Mouse (Mus musculus) MN1 (cell line): ENCODE data around the gene Gm28230.

Experiments used
- DNase-seq: peaks from one replicate; pipeline ENCODE4 v3.0.0-alpha.2; 2016; ENCODE audit warnings: low spot score

Gene Gm28230

DNA sequence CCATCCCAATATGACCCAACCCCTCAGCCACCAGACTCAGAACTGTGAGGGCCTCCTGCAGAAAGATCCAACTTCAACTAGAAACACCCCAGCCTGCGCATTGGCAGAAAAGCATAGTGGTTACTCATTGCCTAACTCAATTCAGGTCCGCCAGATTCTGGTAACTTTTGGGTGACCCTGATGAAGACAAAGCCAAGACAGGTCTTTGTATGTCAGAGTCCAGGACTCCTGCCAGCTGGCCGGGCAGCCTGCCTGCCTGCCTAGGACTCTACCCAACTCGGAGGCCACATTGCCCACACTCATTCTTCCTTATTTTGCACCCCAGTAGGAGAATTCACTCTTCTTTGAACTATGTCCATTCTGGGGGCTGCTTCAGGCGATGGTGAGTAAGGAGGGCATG, at the start of gene Gm28230:
TSS of gene Gm28230 (plus strand) at position 178 of the 400 bp plus-strand sequence.
- no peak for DNase-seq

GRCm38 (mm10) chr2:74677106-74677505, 49.4 kb upstream of the Gm28230 start:
- DNase-seq, result no peak

DNA sequence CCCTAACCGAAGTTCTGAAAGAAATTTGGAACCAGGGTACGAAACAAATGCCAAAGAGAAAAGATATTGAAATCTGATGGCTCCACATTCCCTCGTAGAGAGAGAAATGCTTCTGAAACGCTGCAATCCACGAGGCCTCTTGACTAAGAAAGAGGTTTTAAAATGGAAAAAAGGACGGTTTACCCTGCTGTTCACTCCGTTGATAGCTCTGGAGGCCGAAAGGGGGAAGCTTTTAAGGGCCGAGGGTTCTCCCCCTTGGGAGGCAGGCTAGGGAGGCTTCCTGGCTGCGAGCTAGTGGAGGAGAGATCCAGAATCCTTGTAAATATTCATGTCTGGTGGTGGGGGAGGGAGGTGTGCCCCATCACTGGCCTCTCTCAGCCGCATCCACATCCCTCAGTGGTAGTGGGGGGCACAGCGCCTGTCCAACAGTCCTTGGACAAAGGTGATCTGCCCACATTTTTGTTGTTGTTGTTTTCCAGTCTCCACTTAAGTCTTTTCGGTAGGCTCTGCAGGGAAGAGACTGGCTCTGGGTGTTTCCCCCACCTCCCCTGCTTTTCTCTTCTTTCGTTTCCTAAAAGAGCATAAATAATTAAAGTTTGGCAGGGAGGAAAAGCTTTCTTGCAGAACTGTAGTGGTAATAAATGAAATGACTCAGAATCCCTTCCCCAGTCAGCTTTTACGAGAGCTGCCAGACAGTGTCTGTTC, 47.5 kb upstream of the Gm28230 start, which contains the start of gene Hoxd11:
TSS of gene Hoxd11 (plus strand) at position 667 of the 705 bp plus-strand sequence.
- no peak for DNase-seq

DNA sequence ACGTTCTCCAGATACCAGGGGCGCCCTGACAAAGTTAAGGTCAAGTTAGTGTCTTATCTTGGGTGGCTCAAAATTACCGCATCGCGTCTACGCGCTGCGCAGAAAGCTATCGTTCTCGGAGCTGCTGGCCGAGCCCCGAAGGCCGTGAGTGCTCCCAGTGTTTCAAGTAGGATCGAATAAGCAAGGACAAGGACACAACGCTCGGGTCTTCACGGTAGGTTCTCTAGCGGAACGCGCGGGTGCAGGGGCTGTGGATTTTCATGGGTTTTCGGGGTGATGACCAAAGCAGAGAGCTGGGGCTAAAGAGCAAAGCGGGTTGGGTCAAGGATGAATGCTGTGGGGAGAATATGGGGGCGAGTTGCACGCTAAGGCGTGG, 46.9 kb upstream of the Gm28230 start:
- DNase-seq, result no peak

DNA sequence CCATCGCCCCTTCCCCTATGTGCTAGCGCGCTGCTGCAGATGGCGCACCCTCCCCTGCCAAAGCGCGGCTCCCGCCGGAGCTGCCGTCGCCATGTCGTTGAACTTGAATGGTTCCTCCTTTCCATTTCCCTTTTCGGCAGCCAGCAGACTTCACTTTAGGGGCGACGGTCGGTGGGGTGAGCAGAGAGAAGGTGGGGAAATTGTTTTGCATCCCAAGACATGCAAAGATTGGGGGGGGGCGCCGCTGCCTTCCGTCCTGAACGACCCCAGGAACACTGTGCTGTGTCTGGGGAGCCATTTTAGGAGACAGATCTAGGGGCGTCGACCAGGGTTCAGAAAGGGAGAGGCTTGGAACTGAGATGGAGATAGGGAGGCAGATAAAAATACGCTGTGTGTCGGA, 46.5 kb upstream of the Gm28230 start:
- no peak for DNase-seq

DNA sequence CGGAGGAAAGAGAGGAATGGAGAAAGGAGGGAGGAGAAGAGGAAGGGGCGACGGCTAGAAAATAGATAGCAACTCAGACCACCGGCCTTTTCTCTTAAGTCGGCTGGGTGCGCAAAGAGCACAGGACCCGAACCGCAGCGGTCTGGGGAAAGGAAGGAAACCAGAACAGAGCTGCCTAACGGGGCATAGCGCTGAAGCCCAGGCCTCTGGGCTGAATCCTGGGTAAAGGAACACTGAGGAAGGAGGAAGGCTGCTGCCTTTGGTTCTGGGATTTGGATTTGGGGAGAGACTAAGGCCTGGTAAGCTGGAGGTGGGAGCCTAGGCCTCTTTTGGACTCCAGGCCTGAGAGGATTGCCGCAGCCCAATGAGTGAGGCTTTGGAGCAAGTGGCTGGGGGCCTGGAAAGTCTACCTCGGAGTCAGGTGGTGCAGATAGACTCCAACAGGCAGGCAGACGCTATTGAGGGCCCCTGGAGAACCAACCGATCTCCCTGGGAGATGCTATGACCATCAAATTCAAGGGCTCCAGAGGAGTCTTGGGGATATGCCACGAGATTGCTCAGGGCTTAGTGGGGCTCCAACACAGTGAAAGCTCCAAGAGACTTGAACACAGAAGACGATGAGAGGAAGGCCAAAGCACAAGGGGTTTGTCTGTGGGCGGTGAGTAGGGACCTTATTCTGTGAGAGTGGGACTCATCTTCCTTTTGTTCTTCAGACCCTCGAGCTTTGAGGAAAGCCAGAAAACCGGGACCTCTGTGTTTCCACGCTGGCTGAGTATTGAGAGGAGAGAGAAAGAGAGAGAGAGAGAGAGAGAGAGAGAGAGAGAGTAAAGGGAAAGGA, 45.7 kb upstream of the Gm28230 start:
- DNase-seq, result no peak

DNA sequence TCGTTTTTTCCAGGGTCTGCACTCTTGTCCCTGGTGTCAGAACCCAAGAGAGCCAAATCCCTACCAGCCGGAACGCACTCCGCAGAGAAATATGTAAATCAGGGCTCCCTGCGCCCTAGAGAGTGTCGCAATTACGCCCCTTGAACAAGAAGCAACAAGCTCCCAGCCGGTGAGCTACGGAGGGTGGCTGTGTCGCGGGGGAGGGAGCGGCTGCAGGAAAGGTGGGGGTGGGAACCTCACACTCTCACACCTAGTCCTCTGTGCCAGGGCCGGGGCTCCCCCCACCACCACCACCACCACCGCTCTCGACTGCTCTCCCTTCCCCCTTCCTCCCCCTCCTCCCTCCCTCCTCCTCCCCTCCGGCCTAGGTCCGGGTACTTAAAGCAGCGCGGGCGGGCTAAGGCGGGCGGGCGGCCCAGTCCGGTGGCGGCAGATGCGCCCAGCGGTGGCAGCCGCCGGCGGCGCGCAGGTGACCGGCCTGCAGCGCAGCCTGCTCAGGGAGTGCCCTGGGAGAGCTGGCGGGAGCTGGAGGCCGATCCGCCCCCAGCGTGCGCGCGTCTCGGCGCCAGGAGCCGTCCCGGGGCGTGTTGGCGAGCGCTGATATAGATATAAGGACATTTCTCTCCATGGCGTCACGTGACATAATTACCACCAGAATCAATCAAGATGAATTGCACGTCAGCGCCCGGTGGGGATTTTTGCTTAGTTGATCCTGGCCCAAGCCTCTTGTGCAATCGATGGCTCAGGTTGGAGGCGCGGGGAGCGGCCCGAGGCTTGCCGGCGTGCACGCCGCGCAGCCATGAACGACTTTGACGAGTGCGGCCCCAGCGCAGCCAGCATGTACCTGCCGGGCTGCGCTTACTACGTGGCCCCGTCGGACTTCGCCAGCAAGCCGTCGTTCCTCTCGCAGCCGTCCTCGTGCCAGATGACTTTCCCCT, 44.7 kb upstream of the Gm28230 start:
- no peak for DNase-seq

GRCm38 (mm10) chr2:74682796-74683195, 43.7 kb upstream of the Gm28230 start:
- no peak for DNase-seq

DNA sequence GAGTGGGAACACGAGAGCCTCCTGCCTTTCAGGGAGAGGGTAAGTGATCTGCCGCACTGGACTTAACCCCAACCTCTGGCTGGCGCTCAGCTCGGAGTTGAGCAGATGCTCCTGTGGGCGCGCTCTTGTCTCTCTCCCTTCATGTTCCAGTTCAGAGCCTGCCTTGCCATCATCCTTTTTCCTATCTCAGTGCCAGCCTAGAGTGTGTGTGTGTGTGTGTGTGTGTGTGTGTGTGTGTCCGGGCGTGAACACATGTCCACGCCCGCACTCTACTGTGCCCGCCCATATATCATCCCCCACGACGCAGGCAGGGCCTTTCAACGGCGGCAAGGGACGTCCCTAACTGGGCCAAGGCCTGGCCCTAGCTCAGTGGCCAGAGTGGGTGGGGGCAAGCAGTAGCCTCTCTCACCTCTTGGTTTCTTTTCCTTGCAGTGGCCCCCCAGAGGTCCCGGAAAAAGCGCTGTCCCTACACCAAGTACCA, 43.0 kb upstream of the Gm28230 start:
- no peak for DNase-seq

GRCm38 (mm10) chr2:74684106-74684505, 42.4 kb upstream of the Gm28230 start:
- DNase-seq, result no peak

DNA sequence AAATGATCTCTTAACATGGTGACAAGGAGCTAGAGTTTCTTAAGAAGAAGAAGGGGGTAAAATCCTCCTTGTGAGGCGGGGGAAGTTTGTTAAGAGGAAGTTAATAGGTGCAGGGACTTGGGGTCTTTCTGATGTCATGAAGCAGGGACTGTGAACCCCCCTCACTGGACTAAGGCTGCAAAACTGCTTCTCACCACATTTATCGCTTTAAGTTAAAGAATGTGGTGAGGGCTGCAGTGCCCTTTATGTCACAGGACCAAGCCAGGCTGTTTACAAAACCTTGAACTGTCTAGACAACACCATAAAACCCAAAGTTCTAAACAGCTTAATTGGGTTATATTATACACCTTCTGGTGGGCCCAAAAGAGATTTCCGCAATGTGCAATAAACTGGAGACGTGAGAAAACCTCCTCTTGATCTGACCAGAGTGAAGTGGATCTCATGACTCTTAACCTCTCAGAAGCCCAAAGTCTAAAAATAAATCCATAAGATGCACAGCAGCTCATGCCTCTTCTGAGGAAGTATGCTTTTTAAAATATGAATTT, 41.4 kb upstream of the Gm28230 start:
- no peak for DNase-seq

- DNase-seq, result no peak
These were observed 40.1 kb upstream of the Gm28230 start for GRCm38 (mm10) chr2:74686301-74686987.

DNA sequence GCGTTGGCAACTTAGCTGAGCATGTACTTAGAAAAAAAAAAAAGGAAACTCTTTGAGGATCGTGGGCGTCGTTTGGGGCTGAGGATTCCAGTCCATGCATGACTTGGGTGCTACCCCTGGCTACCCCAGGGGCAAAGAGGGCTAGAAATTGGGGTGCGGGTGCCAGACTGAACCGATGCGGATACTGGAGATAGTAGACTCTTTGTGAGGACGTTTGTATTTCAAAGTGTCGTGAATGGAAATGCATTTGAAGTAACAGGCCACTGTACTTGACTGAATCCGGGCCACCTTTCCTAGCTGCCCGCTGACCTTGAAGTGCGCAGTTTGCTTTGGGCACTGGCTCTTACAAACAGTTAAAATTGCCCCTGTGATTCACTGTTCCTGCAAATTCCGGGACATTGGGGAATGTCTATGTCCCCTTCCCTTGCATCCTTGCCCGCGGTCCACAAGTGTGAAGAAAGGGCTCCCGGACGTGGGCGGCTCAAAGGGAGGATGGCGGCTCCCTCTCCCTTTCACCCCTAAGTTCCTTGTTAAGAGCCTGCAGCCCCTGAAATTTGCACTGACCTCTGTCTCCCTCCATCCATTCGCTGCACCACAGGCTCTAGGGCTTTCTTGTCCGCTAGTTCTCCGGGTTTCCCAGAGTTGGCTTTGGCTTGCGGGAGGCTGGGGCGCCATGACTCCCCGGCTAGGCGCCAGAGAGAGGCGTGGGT, 39.4 kb upstream of the Gm28230 start:
- no peak for DNase-seq

DNA sequence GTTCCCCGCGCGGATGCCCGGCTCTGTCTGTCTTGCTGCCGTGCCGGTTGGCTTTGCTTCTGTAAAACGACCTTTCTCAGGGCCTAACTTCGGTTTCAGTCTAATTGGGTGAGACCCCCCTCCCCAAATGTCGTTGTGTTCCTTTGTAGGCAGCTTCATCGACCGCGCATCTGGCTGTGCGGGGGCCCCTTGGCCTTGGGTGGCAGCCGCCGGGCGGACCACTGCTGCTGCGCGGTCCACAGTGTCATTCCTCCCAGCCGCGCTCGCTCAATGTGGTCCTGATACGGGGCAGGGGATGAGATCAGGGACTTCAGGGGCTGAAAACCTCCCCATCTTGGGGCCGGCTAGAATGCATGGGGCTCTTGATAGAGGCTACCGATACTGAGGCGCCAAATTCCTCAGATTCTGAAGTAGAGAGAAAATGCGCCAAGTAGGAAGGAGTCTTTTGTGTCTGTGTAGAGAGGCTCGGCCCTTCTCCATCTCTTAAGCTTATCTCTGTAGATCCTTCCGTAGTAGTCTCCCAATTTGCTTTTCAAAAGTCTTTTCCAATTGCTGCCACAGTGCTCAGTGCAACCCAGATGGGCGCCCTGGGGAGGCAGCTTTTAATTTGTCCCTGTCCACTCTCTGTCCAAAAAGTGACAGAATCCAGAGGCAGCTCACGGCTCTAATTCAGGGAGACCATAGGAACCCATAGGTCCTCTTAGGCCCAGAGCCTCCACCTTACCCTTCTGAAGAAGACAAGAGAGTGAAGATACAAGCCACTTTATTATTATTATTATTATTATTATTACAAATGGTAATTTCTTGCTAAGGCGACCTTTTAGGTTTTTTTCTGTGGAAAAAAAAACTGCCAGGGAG, 38.6 kb upstream of the Gm28230 start:
- DNase-seq, result no peak

DNA sequence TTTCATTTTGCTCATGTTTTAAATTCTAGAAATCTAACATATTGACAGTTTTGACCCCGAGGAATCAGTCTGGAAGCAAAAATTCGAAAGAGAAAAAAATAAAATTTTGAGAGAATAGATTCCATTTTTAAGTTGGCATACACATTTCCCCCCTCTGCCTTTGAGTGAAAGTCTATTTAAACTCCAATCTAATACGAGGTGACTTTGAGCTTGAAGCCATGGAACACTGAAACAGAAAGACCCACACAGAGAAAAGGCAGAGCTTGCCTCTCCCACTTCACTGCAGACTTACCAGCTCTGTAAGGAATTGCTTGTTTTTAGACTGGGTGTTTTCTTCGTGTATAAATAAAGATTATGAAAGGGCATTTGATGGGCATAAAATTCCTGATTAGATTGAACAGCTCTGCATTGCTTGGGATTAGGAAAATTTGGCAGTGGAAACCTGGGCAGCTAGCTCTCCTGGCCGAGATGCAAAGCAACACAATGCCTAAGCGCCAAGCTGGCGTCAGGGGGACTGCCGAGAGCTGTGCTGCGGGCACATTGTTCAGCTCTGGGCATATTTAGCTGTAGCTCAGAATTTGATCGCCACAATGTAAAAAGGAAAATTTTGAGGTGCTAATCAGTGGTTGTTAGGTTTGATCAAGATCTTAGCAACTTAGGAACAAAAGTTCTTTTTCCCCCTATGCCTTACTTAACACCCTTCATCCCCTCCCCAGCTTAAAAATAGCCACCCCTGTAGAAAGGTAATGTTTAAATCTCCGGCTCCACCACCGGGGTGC, 37.5 kb upstream of the Gm28230 start:
- DNase-seq, result no peak

DNA sequence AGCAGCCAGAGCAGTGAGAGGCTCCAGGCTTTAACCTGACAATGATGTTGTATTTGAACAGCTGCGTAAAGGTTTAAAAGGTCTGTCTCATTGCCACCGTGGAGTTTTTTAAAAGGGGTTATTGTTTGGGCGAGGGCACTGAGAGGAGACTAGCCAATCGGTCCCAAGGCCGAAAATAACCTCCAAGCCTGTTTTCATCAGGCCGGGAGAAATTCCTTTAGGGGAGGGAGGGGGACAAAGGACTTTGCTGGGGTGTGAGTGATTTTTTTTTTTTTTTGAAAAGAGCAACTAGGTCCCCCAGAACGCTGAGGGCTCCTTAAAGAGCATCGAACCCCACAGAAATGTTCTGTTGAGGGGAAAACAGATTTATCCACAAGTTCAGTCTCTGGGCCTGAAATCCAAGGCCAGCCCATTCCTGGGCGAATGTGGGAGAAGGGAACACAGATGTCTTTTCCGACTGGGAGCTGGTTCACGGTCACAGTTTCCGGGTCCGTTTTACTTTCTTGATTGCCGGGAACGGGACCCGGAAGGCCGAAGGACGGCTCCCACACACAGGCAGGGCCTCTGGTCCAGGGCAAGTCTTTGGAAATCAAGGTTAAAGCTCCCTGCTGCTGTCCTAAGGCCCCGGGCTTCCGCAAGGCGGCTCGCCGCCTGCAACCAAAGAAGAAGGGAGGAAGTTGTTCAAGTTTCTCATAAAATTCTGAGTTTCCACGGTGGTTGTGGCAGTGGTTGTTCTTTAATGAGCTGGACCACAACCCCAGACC, 36.8 kb upstream of the Gm28230 start:
- no peak for DNase-seq

DNA sequence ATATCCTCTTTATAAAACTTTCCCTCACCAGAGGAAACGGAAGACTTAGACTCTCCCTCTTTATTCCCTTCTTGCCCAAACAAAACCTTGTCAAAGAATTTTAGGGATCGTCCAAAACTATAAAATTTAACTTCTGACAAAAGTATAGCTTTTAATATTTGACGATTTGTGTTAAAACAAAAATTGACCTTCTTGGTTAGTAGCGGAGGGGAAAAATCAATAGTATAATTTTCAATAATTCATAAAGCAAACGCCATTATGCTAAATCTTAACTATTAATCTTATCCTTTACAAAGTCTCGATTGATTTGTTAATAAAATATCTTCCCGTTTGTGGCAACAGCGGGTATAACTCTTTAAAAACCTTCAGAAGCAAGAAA, 36.2 kb upstream of the Gm28230 start:
- no peak for DNase-seq
